Mouse (Mus musculus): ENCODE measurements around the gene Fadd.

Fadd gene

GRCm38 (mm10) chr7:144577876-144578275 lies 4.4 kb downstream of the Fadd start:
- no peak for DNase-seq (ENCODE audit: low spot score)

- no peak for DNase-seq (ENCODE audit: low spot score)
Measured at GRCm38 (mm10) chr7:144572234-144572633, 10.0 kb downstream of the Fadd start.

GRCm38 (mm10) chr7:144571598-144571997 lies 10.7 kb downstream of the Fadd start:
- no peak for DNase-seq (ENCODE audit: low spot score)

GRCm38 (mm10) chr7:144569428-144569827 lies 12.8 kb downstream of the Fadd start:
- no peak for DNase-seq (ENCODE audit: low spot score)

GRCm38 (mm10) chr7:144568091-144568490 lies 14.2 kb downstream of the Fadd start:
- no peak for DNase-seq (ENCODE audit: low spot score)

GRCm38 (mm10) chr7:144566921-144567682 lies 15.2 kb downstream of the Fadd start:
- DNase-seq (ENCODE audit: low spot score), result no peak

GRCm38 (mm10) chr7:144563456-144564155 lies 18.7 kb downstream of the Fadd start:
- no peak for DNase-seq (ENCODE audit: low spot score)

GRCm38 (mm10) chr7:144562016-144562415 lies 20.2 kb downstream of the Fadd start:
- no peak for DNase-seq (ENCODE audit: low spot score)

- DNase-seq (ENCODE audit: low spot score), result no peak
Measured at GRCm38 (mm10) chr7:144560594-144560993, 21.7 kb downstream of the Fadd start.

- DNase-seq (ENCODE audit: low spot score), result no peak
Measured at GRCm38 (mm10) chr7:144558552-144558951, 23.7 kb downstream of the Fadd start.

GRCm38 (mm10) chr7:144554123-144554472 lies 28.2 kb downstream of the Fadd start:
- no peak for DNase-seq (ENCODE audit: low spot score)

- DNase-seq (ENCODE audit: low spot score), result peak; percentile 93
Measured at GRCm38 (mm10) chr7:144553237-144554122, 28.8 kb downstream of the Fadd start, which contains the start of gene Ppfia1. Gene Ppfia1 (minus strand): TSS chr7:144553729.

- DNase-seq (ENCODE audit: low spot score), result no peak
Measured at GRCm38 (mm10) chr7:144552274-144552673, 30.0 kb downstream of the Fadd start.

- DNase-seq (ENCODE audit: low spot score), result no peak
Measured at GRCm38 (mm10) chr7:144550811-144551210, 31.5 kb downstream of the Fadd start.

GRCm38 (mm10) chr7:144549904-144550566 lies 32.2 kb downstream of the Fadd start:
- no peak for DNase-seq (ENCODE audit: low spot score)

GRCm38 (mm10) chr7:144545231-144545630 lies 37.0 kb downstream of the Fadd start:
- no peak for DNase-seq (ENCODE audit: low spot score)

- no peak for DNase-seq (ENCODE audit: low spot score)
Measured at GRCm38 (mm10) chr7:144541351-144541750, 40.9 kb downstream of the Fadd start.

GRCm38 (mm10) chr7:144539146-144539545 lies 43.1 kb downstream of the Fadd start:
- DNase-seq (ENCODE audit: low spot score), result no peak

GRCm38 (mm10) chr7:144538030-144538644 lies 44.1 kb downstream of the Fadd start:
- DNase-seq (ENCODE audit: low spot score), result no peak

GRCm38 (mm10) chr7:144536367-144536766 lies 45.9 kb downstream of the Fadd start:
- no peak for DNase-seq (ENCODE audit: low spot score)

- DNase-seq (ENCODE audit: low spot score), result no peak
Measured at GRCm38 (mm10) chr7:144534773-144535172, 47.5 kb downstream of the Fadd start.

Measured in urinary bladder, postnatal 10 days (tissue).